Mouse (Mus musculus) CH12.LX (cell line): ENCODE measurements around the gene Otub2.
A peak's percentile ranks its signal among the peaks of the same experiment; 100 is the strongest.

ENCODE experiments used
- BHLHE40 ChIP-seq: IDR thresholded peaks from 2 replicates; pipeline ENCODE4 v1.6.1; 2011; ENCODE audit warnings: mild to moderate bottlenecking, low read depth, low read length, improper control_type of control experiment
- CTCF ChIP-seq, 2 experiments: IDR thresholded peaks in 1 of 2; conservative IDR thresholded peaks in 1 of 2; 2 replicates each; pipeline ENCODE4 v1.5.1; 2011 to 2012; ENCODE audit warnings: low read depth in 2 of 2, low read length in 2 of 2, improper control_type of control experiment in 1 of 2, inconsistent platforms in 1 of 2, mild to moderate bottlenecking in 1 of 2, moderate library complexity in 1 of 2
- HCFC1 ChIP-seq: IDR thresholded peaks from 2 replicates; pipeline ENCODE4 v1.6.1; 2012; ENCODE audit warnings: low read depth, mild to moderate bottlenecking, inconsistent platforms, low read length, improper control_type of control experiment
- MAX ChIP-seq: IDR thresholded peaks from 2 replicates; pipeline ENCODE4 v1.6.1; 2011; ENCODE audit warnings: low read length, improper control_type of control experiment
- MEF2A ChIP-seq: IDR thresholded peaks from 2 replicates; pipeline ENCODE4 v1.6.1; 2014; ENCODE audit warnings: low read depth, mild to moderate bottlenecking, inconsistent platforms, low read length, improper control_type of control experiment, borderline replicate concordance
- MYC ChIP-seq: IDR thresholded peaks from 2 replicates; pipeline ENCODE4 v1.6.1; 2011; ENCODE audit warnings: low read depth, mild to moderate bottlenecking, improper control_type of control experiment, low read length
- POLR2A ChIP-seq: IDR thresholded peaks from 2 replicates; pipeline ENCODE4 v1.6.1; 2011; ENCODE audit warnings: low read depth, mild to moderate bottlenecking, improper control_type of control experiment, low read length
- ZMIZ1 ChIP-seq: IDR thresholded peaks from 2 replicates; pipeline ENCODE4 v1.6.1; 2012; ENCODE audit warnings: low read depth, mild to moderate bottlenecking, inconsistent platforms, low read length, improper control_type of control experiment
- ZNF384 ChIP-seq: IDR thresholded peaks from 2 replicates; pipeline ENCODE4 v1.6.1; 2012; ENCODE audit warnings: low read depth, low read length, improper control_type of control experiment, inconsistent platforms

DNA sequence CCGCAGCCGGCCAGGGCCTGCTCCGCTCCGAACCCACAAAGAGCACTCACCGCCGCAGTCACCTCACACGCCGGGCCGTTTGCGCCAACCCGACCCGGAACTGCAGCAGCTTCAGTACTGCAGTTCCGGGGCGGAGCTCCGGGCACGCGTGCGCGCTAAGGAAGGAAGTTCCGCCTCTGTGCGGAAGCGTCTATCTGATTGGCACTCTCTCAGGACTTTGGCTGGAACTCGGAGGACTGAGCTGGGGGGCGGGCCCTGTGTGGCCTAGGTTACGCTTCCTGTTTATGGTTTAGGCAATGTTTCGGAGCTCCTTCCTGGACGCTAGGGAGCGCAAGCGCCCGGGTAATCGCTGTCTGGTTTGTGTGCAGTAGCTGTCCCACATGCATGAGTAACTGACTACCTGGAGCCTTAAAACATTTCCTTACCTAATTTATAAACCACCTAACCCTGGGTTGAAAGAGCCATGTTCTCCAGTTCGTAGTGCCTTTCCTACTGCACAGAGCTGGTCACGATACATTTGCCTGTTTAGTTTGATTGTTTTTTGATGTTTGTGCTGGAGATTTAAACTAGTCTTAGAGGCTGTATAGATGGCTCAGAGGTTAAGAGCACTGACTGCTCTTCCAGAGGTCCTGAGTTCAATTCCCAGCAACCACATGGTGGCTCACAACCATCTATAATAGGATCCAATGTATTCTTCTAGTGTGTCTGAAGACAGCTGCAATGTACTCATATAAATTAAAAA lies 37.4 kb downstream of the Otub2 start, which contains the start of gene Ddx24:
- TF ChIP-seq HCFC1 (peak; percentile 93), CTCF (conservative IDR thresholded peaks at IDR 0.05 in 1 of 2, IDR thresholded peaks at IDR 0.05 in 1 of 2; ENCODE audit: low read depth in 2 of 2, low read length in 2 of 2) (peak; percentile 15 to 99; a peak in 2 of 4 replicates), ZMIZ1 (peak; percentile 87), MYC (peak; percentile 73; the same call in 1 of the 2 replicates), MEF2A (peak; percentile 78; the same call in 1 of the 2 replicates), POLR2A (peak; percentile 96), MAX (peak; percentile 84), ZNF384 (no peak), BHLHE40 (peak; percentile 40)
